Mouse (Mus musculus) limb, embryonic 12.5 days (tissue): Measurements from ENCODE around the gene Scgb2b3. TPM values are rescaled to one million over a fixed set of nuclear protein-coding genes. Genes with fewer than 3 reads are reported as not detected.

Source experiments
- ATAC-seq: fragments of 200-750 bp; cut with Nextera tagmentation; 2 replicates; pipeline ENCODE4 v1.8.0; 2017; ENCODE audit warnings: low read depth, moderate TSS enrichment; ENCODE audit not compliant: insufficient number of reproducible peaks, insufficient read depth, low FRiP score, low TSS enrichment
- H3K27ac ChIP-seq: fragments of 300-500 bp; sonication (generic); 2 replicates; pipeline ENCODE4 v1.5.1; 2016; ENCODE audit warnings: mild to moderate bottlenecking, moderate library complexity
- H3K27me3 ChIP-seq: fragments of 300-500 bp; sonication (generic); 2 replicates; pipeline ENCODE4 v1.6.1; 2016; ENCODE audit warnings: mild to moderate bottlenecking, moderate library complexity
- H3K36me3 ChIP-seq: fragments of 300-500 bp; sonication (generic); 2 replicates; pipeline ENCODE4 v1.6.1; 2016; ENCODE audit warnings: mild to moderate bottlenecking, moderate library complexity
- H3K4me1 ChIP-seq: fragments of 300-500 bp; sonication (generic); replicated peaks from 2 replicates; pipeline ENCODE4 v1.6.1; 2016
- H3K4me2 ChIP-seq: fragments of 300-500 bp; sonication (generic); 2 replicates; pipeline ENCODE4 v1.6.1; 2016; ENCODE audit warnings: mild to moderate bottlenecking, moderate library complexity
- H3K4me3 ChIP-seq: fragments of 300-500 bp; sonication (generic); replicated peaks from 2 replicates; pipeline ENCODE4 v1.5.1; 2016; ENCODE audit warnings: mild to moderate bottlenecking
- H3K9ac ChIP-seq: fragments of 300-500 bp; sonication (generic); replicated peaks from 2 replicates; pipeline ENCODE4 v1.6.1; 2016; ENCODE audit warnings: mild to moderate bottlenecking, moderate library complexity
- H3K9me3 ChIP-seq: fragments of 300-500 bp; sonication (generic); 2 replicates; pipeline ENCODE4 v1.6.1; 2016; ENCODE audit warnings: mild to moderate bottlenecking, moderate library complexity
- WGBS: fragments of 180-500 bp; shearing (Covaris S2); methylation state at CpG from one replicate; pipeline ENCODE4 v1.1.7; 2016; 5-methylcytosine and 5-hydroxymethylcytosine counted together
- polyA plus RNA-seq: library from polyadenylated mRNA; unstranded; fragments of >200 nt; fragmentation: Nextera tagmentation; extraction: Ambion mirVana; gene quantifications from 2 replicates; pipeline ENCODE4 v1.2.1, GENCODE M21; 2016

Gene Scgb2b3
- not detected in 2 replicates for polyA plus RNA-seq

DNA sequence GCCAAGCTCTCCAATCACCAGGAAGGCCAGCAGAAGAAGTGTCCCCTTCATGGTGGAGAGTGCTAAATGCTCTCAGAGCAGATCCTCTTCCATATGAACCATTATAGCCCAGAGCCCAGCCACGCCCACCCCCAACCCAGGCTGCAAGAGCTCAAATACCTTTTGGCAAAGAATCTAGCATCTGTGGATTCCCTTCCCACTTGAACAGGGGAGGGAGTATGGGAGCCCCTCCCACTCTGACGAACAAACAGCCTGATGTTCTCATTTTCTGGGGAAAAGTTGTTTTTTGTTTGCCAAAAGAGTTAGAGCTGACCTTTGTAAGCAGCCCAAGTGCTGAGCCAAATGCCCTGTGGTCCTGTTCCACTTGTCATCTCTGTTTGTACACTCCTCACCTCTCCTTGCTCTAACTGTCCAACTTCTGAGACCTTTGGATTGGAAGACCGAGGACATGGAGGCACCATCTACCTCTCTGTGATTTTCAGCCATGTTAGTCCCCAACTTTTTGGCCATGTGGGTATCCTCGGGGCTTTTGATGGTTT lies at the start of gene Scgb2b3:
TSS of gene Scgb2b3 (minus strand) at position 51 of the 539 bp plus-strand sequence.
- Histone ChIP-seq H3K9ac (no peak within 1 kb of the TSS), H3K9me3 (peaks cover 54% of the 10 kb centered on the region), H3K27ac (no peak within 1 kb of the TSS), H3K4me1 (no peaks in the 10 kb centered on the region), H3K27me3 (no peaks in the 10 kb centered on the region), H3K4me2 (no peak within 1 kb of the TSS), H3K4me3 (no peak within 1 kb of the TSS), H3K36me3 (no peaks in the 10 kb centered on the region)
- ATAC-seq, result no peak
- WGBS, result 70% methylated on average over 4 of the region's 4 CpGs

DNA sequence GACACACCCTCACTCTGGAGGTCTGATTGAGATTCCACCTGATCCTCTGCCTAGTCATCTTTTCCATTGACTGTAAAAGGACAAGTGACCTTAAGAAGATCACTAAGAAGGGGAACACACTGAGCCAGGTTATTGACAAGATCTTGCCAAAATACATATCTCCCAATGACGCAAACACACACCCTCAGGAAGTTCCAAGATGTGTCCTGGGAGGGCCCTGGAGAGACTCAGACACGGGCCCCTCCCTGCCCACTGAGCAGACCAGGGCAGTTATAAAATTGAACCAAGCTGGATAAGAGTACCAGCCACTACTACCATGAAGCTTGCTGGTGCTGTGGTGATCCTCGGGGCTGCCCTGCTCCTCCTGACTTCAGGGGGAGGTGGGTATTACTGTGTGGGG lies 13.4 kb upstream of the Scgb2b3 start, which contains the start of gene Scgb1b3:
TSS of gene Scgb1b3 (plus strand) at position 301 of the 400 bp plus-strand sequence.
- H3K9ac ChIP-seq, result no peak within 1 kb of the TSS
- no peak for ATAC-seq
- no peaks in the 10 kb centered on the region for H3K27me3 ChIP-seq
- no peaks in the 10 kb centered on the region for H3K4me1 ChIP-seq
- no peak within 1 kb of the TSS for H3K4me3 ChIP-seq
- H3K27ac ChIP-seq, result no peak within 1 kb of the TSS
- 75% methylated on average over 3 of the region's 3 CpGs for WGBS
- H3K36me3 ChIP-seq, result no peaks in the 10 kb centered on the region
- no peak within 1 kb of the TSS for H3K4me2 ChIP-seq
- H3K9me3 ChIP-seq, result peaks cover 59% of the 10 kb centered on the region

Other genes with a start within 250 kb of the Scgb2b3 start
- gene Hpn, start 246.8 kb downstream of the Scgb2b3 start, polyA plus RNA-seq, result 2.4 and 3.6 TPM in 2 replicates
- 1.4 and 2.0 TPM in 2 replicates for gene Scn1b, start 235.1 kb downstream of the Scgb2b3 start, polyA plus RNA-seq
- gene Gramd1a, start 206.2 kb downstream of the Scgb2b3 start, polyA plus RNA-seq, result 95.1 and 104 TPM in 2 replicates
- gene Scgb2b2, start 71.6 kb downstream of the Scgb2b3 start, polyA plus RNA-seq, result not detected in 2 replicates
- not detected in 2 replicates for gene Scgb1b2, start 70.3 kb downstream of the Scgb2b3 start, polyA plus RNA-seq
- gene Scgb1b3, start 13.5 kb upstream of the Scgb2b3 start, polyA plus RNA-seq, result not detected in 2 replicates